Mouse (Mus musculus) testis, adult 2 months (tissue): ENCODE measurements around the gene Nxph1.

Source experiments
- CTCF ChIP-seq: fragments of 200-500 bp; IDR thresholded peaks from 2 replicates; pipeline ENCODE4 v1.5.1; 2012; ENCODE audit warnings: low read depth, mild to moderate bottlenecking, inconsistent platforms, low read length, moderate library complexity; ENCODE audit not compliant: control insufficient read depth, insufficient read depth, insufficient replicate concordance
- POLR2A ChIP-seq: fragments of 200-500 bp; IDR thresholded peaks from 2 replicates; pipeline ENCODE4 v1.6.1; 2012; ENCODE audit warnings: low read depth, mild to moderate bottlenecking, inconsistent platforms, low read length, moderate library complexity; ENCODE audit not compliant: control insufficient read depth

GRCm38 (mm10) chr6:9077793-9078689 is 129.8 kb downstream of the Nxph1 start:
- TF ChIP-seq POLR2A (no peak), CTCF (no peak)
